Mouse (Mus musculus): ENCODE measurements around the gene Apba3.
A peak's percentile ranks its signal among the peaks of the same experiment; 100 is the strongest.
"Not testable (repeated sequence)": the region's sequence is repeated elsewhere in the genome, so short reads cannot be mapped to it uniquely, and the experiment has no call there.

Gene Apba3

GRCm38 (mm10) chr10:81266211-81267105, at the start of gene Apba3, which contains the start of gene Mrpl54:
Apba3 (plus strand) TSS chr10:81266960.
Mrpl54 (minus strand) TSS chr10:81266934.
- peak; percentile 92 to 94 for DNase-seq

- DNase-seq = not testable (repeated sequence)
Observed at GRCm38 (mm10) chr10:81217267-81217666, 49.5 kb upstream of the Apba3 start.

DNA sequence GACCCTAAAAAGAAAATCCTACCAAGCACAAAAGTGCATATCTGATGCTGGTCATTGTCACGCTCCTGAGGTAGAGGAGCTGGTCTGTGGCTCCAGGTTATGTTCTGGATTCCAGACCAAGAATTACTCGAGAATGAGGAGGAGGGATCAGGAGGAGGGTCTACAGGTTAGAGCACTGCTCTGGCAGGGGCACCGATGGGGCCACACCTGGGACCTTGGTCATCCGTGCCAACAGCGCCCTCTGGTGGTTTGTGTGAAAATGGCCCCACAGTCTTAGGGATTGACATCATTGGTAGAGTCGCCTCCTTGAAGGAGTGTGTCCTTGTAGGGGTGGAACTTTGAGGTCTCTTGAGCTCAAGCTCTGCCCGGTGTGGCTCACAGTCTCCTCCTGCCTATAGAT, 48.8 kb upstream of the Apba3 start:
- DNase-seq = peak; percentile 44 to 53

- no peak for DNase-seq
Observed at GRCm38 (mm10) chr10:81221402-81222015, 45.3 kb upstream of the Apba3 start.

GRCm38 (mm10) chr10:81223731-81224130, 43.0 kb upstream of the Apba3 start:
- DNase-seq = not testable (repeated sequence)

- DNase-seq = no peak
Observed at GRCm38 (mm10) chr10:81229735-81230437, 36.9 kb upstream of the Apba3 start.

- no peak for DNase-seq
Observed at GRCm38 (mm10) chr10:81230438-81231332, 36.1 kb upstream of the Apba3 start, which contains the start of gene Atcay. Atcay (minus strand) TSS chr10:81230833.

GRCm38 (mm10) chr10:81231436-81231835, 35.3 kb upstream of the Apba3 start:
- no peak for DNase-seq

- DNase-seq = peak; percentile 72 to 85
Observed at GRCm38 (mm10) chr10:81232580-81233225, 34.1 kb upstream of the Apba3 start, which contains the start of gene Zfr2. Zfr2 (plus strand) TSS chr10:81233155.

DNA sequence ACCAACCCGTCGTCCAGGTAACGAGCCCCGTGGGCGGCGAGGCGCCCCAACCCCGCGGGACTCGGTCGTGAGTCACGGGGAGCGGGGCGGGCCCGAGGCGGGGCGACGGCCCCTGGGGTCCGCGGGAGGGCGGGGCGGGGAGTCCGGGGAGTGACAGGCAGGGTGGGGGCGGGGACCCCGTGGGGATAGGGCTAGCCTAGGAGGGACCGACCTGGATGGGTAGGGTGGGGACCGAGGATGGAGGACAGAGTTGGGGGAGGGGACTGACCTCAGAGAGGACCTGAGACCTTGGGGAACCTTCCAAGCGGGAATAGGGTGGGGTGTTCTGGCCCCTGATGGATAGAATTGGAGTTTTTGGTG, 33.6 kb upstream of the Apba3 start:
- no peak for DNase-seq

- no peak for DNase-seq
Observed at GRCm38 (mm10) chr10:81234206-81234605, 32.6 kb upstream of the Apba3 start.

DNA sequence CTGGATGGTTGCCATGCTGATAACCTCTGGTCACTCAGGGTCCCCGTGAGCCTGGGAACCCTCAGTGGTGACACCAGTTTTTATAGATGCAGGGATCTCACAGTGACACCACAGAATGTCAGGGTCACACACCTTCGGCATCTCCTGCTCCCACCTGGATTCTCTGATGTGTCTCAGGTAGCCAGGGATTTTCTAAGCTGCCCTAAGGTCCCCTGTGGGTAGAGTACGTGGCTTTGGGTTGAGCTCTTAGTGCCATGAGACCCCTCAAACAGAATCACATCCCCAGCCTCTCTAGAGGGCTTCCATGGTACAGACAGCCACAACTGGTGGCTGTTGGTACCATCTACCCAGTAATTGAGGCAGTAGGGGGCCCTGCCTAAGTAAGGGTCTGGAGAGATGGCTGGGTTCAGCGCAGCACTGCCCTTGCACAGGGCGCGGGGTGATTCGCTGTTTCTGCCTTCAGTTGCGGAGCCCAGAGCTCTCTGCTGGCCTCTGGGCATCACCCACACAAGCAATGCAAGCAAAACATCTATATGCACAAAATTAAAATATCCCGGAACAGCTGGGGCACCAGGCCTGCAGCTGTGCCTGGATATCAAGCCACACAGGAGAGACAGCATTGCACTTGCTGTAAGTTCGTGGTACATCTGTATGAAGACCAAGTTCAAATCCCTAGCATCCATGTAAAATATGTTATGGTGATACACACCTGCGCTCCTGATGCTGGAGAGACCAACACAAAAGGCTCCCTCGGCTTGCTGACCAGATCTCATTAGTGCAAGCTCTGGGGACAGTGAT, 30.1 kb upstream of the Apba3 start:
- no peak for DNase-seq

GRCm38 (mm10) chr10:81238618-81239017, 28.1 kb upstream of the Apba3 start:
- no peak for DNase-seq

DNA sequence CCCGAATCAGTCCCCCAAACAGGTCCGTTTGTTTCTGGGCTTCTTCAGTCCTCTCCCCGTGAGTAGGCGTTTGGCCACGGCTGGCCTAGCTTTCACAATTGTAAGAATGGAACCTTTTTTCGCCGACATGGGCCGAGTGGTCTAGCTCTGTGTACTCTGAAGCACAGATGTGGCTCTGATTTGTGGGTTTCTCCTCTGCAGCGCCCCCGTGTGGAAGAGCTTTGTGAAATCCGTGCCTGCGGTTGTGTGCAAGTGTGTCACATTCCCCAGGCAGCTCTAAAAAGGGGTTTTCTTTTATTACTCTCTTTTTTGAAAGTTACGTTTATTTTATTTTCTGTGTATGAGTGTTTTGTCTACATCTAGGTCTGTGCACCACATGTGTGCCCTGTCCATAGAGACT, 25.9 kb upstream of the Apba3 start:
- DNase-seq = no peak

DNA sequence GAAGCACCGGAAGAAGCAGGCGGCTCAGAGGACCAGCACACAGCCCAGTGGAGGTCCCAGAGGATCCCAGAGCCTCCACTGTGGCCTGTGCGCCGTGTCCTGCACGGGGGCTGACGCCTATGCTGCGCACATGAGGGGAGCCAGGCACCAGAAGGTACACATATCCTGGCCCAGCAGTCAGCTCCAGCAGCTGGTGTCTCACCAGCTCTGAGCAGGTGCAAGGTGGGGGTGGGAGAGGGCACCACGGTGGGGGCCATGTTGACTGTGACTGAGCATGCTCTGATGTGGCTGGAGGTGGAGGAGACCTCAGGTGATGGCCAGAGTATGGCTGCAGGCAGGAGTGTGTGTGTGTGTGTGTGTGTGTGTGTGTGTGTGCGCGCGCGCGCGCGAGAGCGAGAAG, 24.7 kb upstream of the Apba3 start:
- DNase-seq = no peak

DNA sequence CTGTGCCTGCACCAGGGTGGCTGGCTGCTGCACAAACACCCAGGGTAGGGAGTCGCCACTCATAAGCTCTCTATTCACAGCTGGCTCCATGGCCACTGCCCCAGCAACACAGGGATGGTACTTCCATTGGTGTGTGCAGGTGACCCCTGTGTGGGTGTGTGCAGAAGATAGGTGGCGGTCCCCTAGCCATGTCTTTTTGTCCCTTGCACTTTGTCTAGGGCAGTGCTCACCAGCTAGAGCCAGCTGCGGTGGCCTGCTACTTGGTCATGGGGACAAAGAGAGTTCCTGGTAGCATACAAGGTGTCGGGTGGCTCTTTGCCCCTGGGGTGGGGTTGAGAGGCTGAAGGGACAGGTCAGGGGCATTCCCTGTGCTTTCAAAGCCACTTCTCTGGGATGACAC, 22.6 kb upstream of the Apba3 start:
- DNase-seq = no peak

DNA sequence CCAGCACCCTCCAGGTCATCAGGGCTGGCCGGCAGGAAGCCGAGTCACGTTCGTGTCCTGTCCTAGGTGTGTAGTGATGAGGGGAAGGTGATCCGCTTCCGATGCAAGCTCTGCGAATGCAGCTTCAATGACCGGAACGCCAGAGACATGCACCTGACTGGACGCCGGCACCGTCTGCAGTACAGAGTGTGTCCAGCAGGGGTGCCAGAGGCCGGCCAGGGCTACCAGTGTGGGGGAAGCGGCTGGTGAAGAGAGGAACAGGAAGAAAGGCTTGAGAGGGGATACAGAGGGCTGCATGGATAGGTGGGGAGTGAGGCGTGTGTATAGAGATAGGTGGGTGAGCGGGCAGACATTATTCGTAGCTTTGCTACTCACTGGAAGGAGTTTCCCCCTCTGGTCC, 22.2 kb upstream of the Apba3 start:
- peak; percentile 60 to 64 for DNase-seq

GRCm38 (mm10) chr10:81245166-81245565, 21.6 kb upstream of the Apba3 start:
- DNase-seq = no peak

- DNase-seq = no peak
Observed at GRCm38 (mm10) chr10:81247804-81248203, 19.0 kb upstream of the Apba3 start.

DNA sequence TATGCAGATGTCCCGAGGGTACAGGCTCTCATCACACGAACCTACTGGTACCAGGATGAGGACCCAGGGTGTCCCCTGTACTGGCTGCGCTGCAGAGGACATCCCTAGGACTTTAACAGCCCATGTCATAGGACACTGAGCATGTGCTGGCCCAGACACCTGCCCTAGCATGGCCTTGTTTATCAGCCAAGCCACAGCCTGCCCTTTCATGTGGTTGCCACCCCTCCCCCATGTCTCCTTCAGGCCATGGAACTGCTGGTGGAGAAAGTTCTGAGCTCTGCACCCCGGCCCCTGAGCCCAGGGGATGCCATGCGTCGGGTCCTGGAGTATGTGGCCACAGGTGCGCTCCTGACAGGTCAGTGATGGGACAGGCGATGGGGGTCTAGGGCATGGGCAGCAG, 17.3 kb upstream of the Apba3 start:
- no peak for DNase-seq
